Mouse (Mus musculus) bone marrow macrophage, adult 2 months (primary cell): ENCODE measurements around the gene Pifo.

Experiments used
- CTCF ChIP-seq: IDR thresholded peaks from 2 replicates; pipeline ENCODE4 v1.5.1; 2012; ENCODE audit warnings: low read depth, mild to moderate bottlenecking, low read length, moderate library complexity
- POLR2A ChIP-seq: IDR thresholded peaks from 2 replicates; pipeline ENCODE4 v1.6.1; 2012; ENCODE audit warnings: mild to moderate bottlenecking, low read depth, low read length, borderline replicate concordance

- TF ChIP-seq POLR2A (no peak), CTCF (no peak)
Observed at GRCm38 (mm10) chr3:105994730-105995129, 19.7 kb downstream of the Pifo start.
